Mouse (Mus musculus) liver, postnatal 0 days (tissue): ENCODE measurements around the gene Map4k1.

ENCODE experiments used
- CTCF ChIP-seq: sonication (generic); IDR thresholded peaks from 2 replicates; pipeline ENCODE4 v1.5.1; 2016; ENCODE audit warnings: antibody characterized with exemption, low read depth
- EP300 ChIP-seq: IDR thresholded peaks from 2 replicates; pipeline ENCODE4 v1.6.1; 2016; ENCODE audit warnings: antibody characterized with exemption, low read depth, mild to moderate bottlenecking

DNA sequence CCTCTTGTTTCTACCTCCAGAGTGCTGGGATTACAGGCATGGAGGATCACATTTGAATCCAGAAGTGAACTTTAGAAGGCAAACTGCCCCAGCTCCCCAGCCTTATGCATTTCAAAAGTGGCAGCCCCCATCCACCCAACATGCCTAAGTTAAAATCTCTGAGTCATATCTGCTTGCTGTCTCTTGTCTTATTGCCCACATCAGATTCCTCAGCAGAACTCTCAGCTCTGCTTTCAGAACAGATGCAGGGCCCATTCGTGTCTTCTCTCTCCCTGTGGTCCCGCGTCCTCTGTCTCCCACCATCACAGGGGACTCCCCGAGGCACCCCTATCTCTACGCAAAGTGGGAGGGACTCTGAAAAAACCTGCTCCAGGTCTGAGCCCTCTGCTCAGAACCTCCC lies 44.3 kb downstream of the Map4k1 start:
- TF ChIP-seq EP300 (no peak), CTCF (no peak)
